31 mouse cellular contexts compared by ENCODE assay signal in the genomic region with DNA sequence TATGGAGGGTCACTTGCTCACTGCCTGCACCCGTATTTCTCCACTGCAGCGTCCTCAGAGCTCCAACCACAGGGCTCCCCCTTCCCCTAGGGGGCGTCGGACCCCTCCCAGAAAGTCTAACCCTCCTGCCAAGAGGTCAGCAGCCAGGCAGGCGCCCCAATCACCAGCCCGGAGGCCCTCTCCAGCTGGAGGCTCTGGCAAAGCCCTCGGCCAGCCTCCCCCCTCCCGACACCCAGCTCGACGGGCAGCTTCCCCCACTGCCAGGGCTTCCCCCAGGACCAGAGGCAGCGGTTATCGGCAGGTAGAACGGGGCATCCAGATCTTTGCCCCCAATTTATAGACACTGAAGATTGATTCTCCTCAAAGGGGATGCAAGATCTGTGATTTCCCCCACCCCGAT.
"Had no signal": no experiment of that assay in that cellular context is flagged by ENCODE, and none has a peak within 500 bp of the region (broad histone marks: within the 10 kb centered on the region; RNA-seq: fewer than 3 reads in every experiment).

No protein-coding gene starts in this region.

- H3K27me3 ChIP-seq: lung, embryonic 15.5 days; midbrain, embryonic 13.5 days; midbrain, embryonic 15.5 days had no signal

- H3K9me3 ChIP-seq: limb, embryonic 10.5 days; limb, embryonic 15.5 days; liver, embryonic 15.5 days; lung, embryonic 15.5 days; midbrain, embryonic 12.5 days; midbrain, embryonic 15.5 days had no signal

- H3K9ac ChIP-seq: limb, embryonic 12.5 days; limb, embryonic 13.5 days; limb, embryonic 15.5 days; liver, embryonic 12.5 days; liver, embryonic 13.5 days; liver, embryonic 14.5 days; liver, embryonic 15.5 days; liver, postnatal 0 days; lung, embryonic 14.5 days; lung, embryonic 15.5 days; midbrain, embryonic 12.5 days; midbrain, embryonic 13.5 days; midbrain, embryonic 15.5 days had no signal

- H3K4me3 ChIP-seq: limb, embryonic 10.5 days; limb, embryonic 12.5 days; limb, embryonic 13.5 days; limb, embryonic 15.5 days; liver, embryonic 12.5 days; liver, embryonic 13.5 days; liver, embryonic 15.5 days; lung, embryonic 15.5 days; megakaryocyte, embryonic 14.5 days; midbrain, embryonic 10.5 days; midbrain, embryonic 12.5 days; midbrain, embryonic 13.5 days; midbrain, embryonic 15.5 days; myocyte had no signal

- H3K27ac ChIP-seq: limb, embryonic 10.5 days; limb, embryonic 12.5 days; limb, embryonic 13.5 days; limb, embryonic 15.5 days; liver, embryonic 12.5 days; liver, embryonic 13.5 days; liver, embryonic 14.5 days; liver, embryonic 15.5 days; lung, embryonic 15.5 days; macrophage; midbrain, embryonic 10.5 days; midbrain, embryonic 12.5 days; midbrain, embryonic 13.5 days; midbrain, embryonic 15.5 days had no signal

- ATAC-seq: liver, embryonic 12.5 days; liver, postnatal 0 days; lung, postnatal 0 days; midbrain, embryonic 13.5 days; midbrain, embryonic 15.5 days; midbrain, embryonic 16.5 days had no signal

- H3K4me2 ChIP-seq: limb, embryonic 12.5 days; limb, embryonic 13.5 days; limb, embryonic 15.5 days; liver, embryonic 11.5 days; liver, embryonic 12.5 days; liver, embryonic 13.5 days; liver, embryonic 15.5 days; lung, embryonic 14.5 days; lung, embryonic 15.5 days; midbrain, embryonic 11.5 days; midbrain, embryonic 12.5 days; midbrain, embryonic 13.5 days; midbrain, embryonic 15.5 days had no signal

- DNase-seq: left cerebral cortex, postnatal 4 days; liver; liver, embryonic 13.5 days; liver, postnatal 0 days; lung, adult 18-20 months; lung, adult 2 months; lung, embryonic 14.5 days; lung, postnatal 10 days; lung, postnatal 14 days; lung, postnatal 36 days; lung, postnatal 4 days; midbrain, embryonic 14.5 days had no signal

- H3K4me1 ChIP-seq: liver, embryonic 12.5 days; liver, embryonic 15.5 days; midbrain, embryonic 15.5 days had no signal

- H3K36me3 ChIP-seq: limb, embryonic 10.5 days; liver, embryonic 12.5 days; liver, embryonic 13.5 days; liver, embryonic 15.5 days; lung, embryonic 15.5 days; midbrain, embryonic 12.5 days; midbrain, embryonic 15.5 days had no signal
